Mouse (Mus musculus): ENCODE measurements around the gene Cers3. TPM values are rescaled to one million over a fixed set of nuclear protein-coding genes. Genes with fewer than 3 reads are reported as not detected.

Gene Cers3
- polyA plus RNA-seq, 1 experiment from 2014 or later = 5.0 TPM

DNA sequence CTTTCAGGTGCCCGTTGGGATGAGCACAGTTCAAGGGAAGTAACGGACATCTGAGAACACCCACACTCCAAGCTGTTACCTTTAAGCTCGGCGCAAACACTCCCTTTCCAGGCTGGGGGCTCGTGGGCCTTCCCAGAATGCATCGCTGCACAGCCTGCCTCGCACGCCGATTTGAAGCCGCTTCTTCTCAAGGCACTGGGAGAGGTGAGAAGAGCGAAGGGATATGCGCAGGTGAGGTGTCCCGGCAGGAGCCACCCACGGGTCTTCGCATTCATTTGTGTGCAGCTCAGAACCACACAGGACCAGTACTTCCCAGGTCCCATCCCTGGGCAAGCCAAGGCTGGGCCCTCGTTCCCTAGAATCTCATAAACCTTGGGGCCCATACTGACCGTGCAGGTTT is 9.9 kb upstream of the Cers3 start:
- no peak for DNase-seq (ENCODE audit: low spot score)

GRCm38 (mm10) chr7:66733882-66734281 is 9.4 kb upstream of the Cers3 start:
- Histone ChIP-seq H3K4me2 (ENCODE audit: low read depth, low read length) (no peak overlapping the region), H3K27ac (replicated peaks; ENCODE audit: low read depth, low read length) (no peak overlapping the region), H3K9me3 (ENCODE audit: control insufficient read depth, low read length) (no peaks in the 10 kb centered on the region), H3K36me3 (ENCODE audit: control insufficient read depth, insufficient read depth, low read length) (no peaks in the 10 kb centered on the region), H3K27me3 (replicated peaks; ENCODE audit: control insufficient read depth, insufficient read depth, low read length) (no peaks in the 10 kb centered on the region), H3K4me3 (ENCODE audit: low read depth, low read length) (no peak overlapping the region), H3K4me1 (ENCODE audit: control insufficient read depth, insufficient read depth, low read length) (no peaks in the 10 kb centered on the region), H3K9ac (ENCODE audit: low read depth, low read length) (no peak overlapping the region)
- no peak for DNase-seq (ENCODE audit: low spot score)
- 96% methylated on average over 11 of the region's 11 CpGs for WGBS
- ATAC-seq (ENCODE audit: low read depth) = no peak

More for the DNA sequence above, 9.9 kb upstream of the Cers3 start:
- ATAC-seq (ENCODE audit: low read depth) = no peak
- H3K9ac ChIP-seq (ENCODE audit: low read depth, low read length) = no peak overlapping the region
- no peaks in the 10 kb centered on the region for H3K4me1 ChIP-seq (ENCODE audit: control insufficient read depth, insufficient read depth, low read length)
- H3K4me2 ChIP-seq (ENCODE audit: low read depth, low read length) = no peak overlapping the region
- no peak overlapping the region for H3K4me3 ChIP-seq (ENCODE audit: low read depth, low read length)
- 92% methylated on average over 17 of the region's 17 CpGs for WGBS
- no peak overlapping the region for H3K27ac ChIP-seq (replicated peaks; ENCODE audit: low read depth, low read length)
- no peaks in the 10 kb centered on the region for H3K36me3 ChIP-seq (ENCODE audit: control insufficient read depth, insufficient read depth, low read length)
- no peaks in the 10 kb centered on the region for H3K27me3 ChIP-seq (replicated peaks; ENCODE audit: control insufficient read depth, insufficient read depth, low read length)
- H3K9me3 ChIP-seq (ENCODE audit: control insufficient read depth, low read length) = no peaks in the 10 kb centered on the region

GRCm38 (mm10) chr7:66734466-66734865 is 8.8 kb upstream of the Cers3 start:
- no peaks in the 10 kb centered on the region for H3K9me3 ChIP-seq (ENCODE audit: control insufficient read depth, low read length)
- DNase-seq (ENCODE audit: low spot score) (no peak), ATAC-seq (ENCODE audit: low read depth) (no peak)
- H3K27me3 ChIP-seq (replicated peaks; ENCODE audit: control insufficient read depth, insufficient read depth, low read length) = no peaks in the 10 kb centered on the region
- no peaks in the 10 kb centered on the region for H3K36me3 ChIP-seq (ENCODE audit: control insufficient read depth, insufficient read depth, low read length)
- 92% methylated on average over 4 of the region's 4 CpGs for WGBS
- H3K4me1 ChIP-seq (ENCODE audit: control insufficient read depth, insufficient read depth, low read length) = no peaks in the 10 kb centered on the region
- H3K4me2 ChIP-seq (ENCODE audit: low read depth, low read length) = no peak overlapping the region
- H3K9ac ChIP-seq (ENCODE audit: low read depth, low read length) = no peak overlapping the region
- no peak overlapping the region for H3K27ac ChIP-seq (replicated peaks; ENCODE audit: low read depth, low read length)
- H3K4me3 ChIP-seq (ENCODE audit: low read depth, low read length) = no peak overlapping the region

GRCm38 (mm10) chr7:66734993-66735392 is 8.3 kb upstream of the Cers3 start:
- WGBS = 83% methylated on average over 6 of the region's 6 CpGs
- H3K9me3 ChIP-seq (ENCODE audit: control insufficient read depth, low read length) = no peaks in the 10 kb centered on the region
- ATAC-seq (ENCODE audit: low read depth) (no peak), DNase-seq (ENCODE audit: low spot score) (no peak)
- H3K4me3 ChIP-seq (ENCODE audit: low read depth, low read length) = no peak overlapping the region
- no peak overlapping the region for H3K4me2 ChIP-seq (ENCODE audit: low read depth, low read length)
- H3K4me1 ChIP-seq (ENCODE audit: control insufficient read depth, insufficient read depth, low read length) = no peaks in the 10 kb centered on the region
- no peaks in the 10 kb centered on the region for H3K27me3 ChIP-seq (replicated peaks; ENCODE audit: control insufficient read depth, insufficient read depth, low read length)
- H3K36me3 ChIP-seq (ENCODE audit: control insufficient read depth, insufficient read depth, low read length) = no peaks in the 10 kb centered on the region
- H3K27ac ChIP-seq (replicated peaks; ENCODE audit: low read depth, low read length) = no peak overlapping the region
- H3K9ac ChIP-seq (ENCODE audit: low read depth, low read length) = no peak overlapping the region

- Histone ChIP-seq H3K4me2 (ENCODE audit: low read depth, low read length) (no peak overlapping the region), H3K9me3 (ENCODE audit: control insufficient read depth, low read length) (no peaks in the 10 kb centered on the region), H3K27me3 (replicated peaks; ENCODE audit: control insufficient read depth, insufficient read depth, low read length) (no peaks in the 10 kb centered on the region), H3K27ac (replicated peaks; ENCODE audit: low read depth, low read length) (no peak overlapping the region), H3K9ac (ENCODE audit: low read depth, low read length) (no peak overlapping the region), H3K4me3 (ENCODE audit: low read depth, low read length) (no peak overlapping the region), H3K4me1 (ENCODE audit: control insufficient read depth, insufficient read depth, low read length) (no peaks in the 10 kb centered on the region), H3K36me3 (ENCODE audit: control insufficient read depth, insufficient read depth, low read length) (no peaks in the 10 kb centered on the region)
- no peak for ATAC-seq (ENCODE audit: low read depth)
- DNase-seq (ENCODE audit: low spot score) = no peak
- 86% methylated on average over 4 of the region's 4 CpGs for WGBS
Observed at GRCm38 (mm10) chr7:66737418-66737817, 5.9 kb upstream of the Cers3 start.

GRCm38 (mm10) chr7:66741008-66741407 is 2.3 kb upstream of the Cers3 start:
- H3K4me3 ChIP-seq (ENCODE audit: low read depth, low read length) = no peak overlapping the region
- no peak overlapping the region for H3K27ac ChIP-seq (replicated peaks; ENCODE audit: low read depth, low read length)
- no peak overlapping the region for H3K4me2 ChIP-seq (ENCODE audit: low read depth, low read length)
- H3K36me3 ChIP-seq (ENCODE audit: control insufficient read depth, insufficient read depth, low read length) = no peaks in the 10 kb centered on the region
- 79% methylated on average over 5 of the region's 5 CpGs for WGBS
- no peaks in the 10 kb centered on the region for H3K27me3 ChIP-seq (replicated peaks; ENCODE audit: control insufficient read depth, insufficient read depth, low read length)
- H3K4me1 ChIP-seq (ENCODE audit: control insufficient read depth, insufficient read depth, low read length) = no peaks in the 10 kb centered on the region
- ATAC-seq (ENCODE audit: low read depth) = peak; percentile 60; the same call in 1 of the 2 replicates
- no peaks in the 10 kb centered on the region for H3K9me3 ChIP-seq (ENCODE audit: control insufficient read depth, low read length)
- no peak overlapping the region for H3K9ac ChIP-seq (ENCODE audit: low read depth, low read length)
- DNase-seq (ENCODE audit: low spot score) = no peak

DNA sequence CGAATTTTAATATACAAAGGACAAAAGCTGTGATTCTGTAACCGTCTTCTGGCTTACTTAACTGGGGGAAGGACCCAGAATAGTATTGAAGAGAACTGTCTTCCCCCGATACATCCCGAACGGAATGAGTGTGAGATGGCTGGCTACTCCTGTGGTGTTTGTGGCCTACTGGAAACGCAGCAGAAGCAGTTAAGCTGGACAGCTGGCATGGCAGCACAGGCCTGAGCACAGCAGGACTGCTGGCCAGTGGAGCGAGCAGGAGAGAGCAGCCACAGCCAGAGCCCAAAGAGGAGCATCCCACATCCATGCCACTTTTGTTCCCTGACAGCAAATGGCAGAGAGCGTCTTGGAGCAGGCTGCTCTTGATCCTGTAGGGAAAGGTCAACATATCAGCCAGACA is 1.9 kb upstream of the Cers3 start:
- 77% methylated on average over 8 of the region's 8 CpGs for WGBS
- Histone ChIP-seq H3K27me3 (replicated peaks; ENCODE audit: control insufficient read depth, insufficient read depth, low read length) (no peaks in the 10 kb centered on the region), H3K4me3 (ENCODE audit: low read depth, low read length) (no peak overlapping the region), H3K27ac (replicated peaks; ENCODE audit: low read depth, low read length) (no peak overlapping the region), H3K4me2 (ENCODE audit: low read depth, low read length) (no peak overlapping the region), H3K9me3 (ENCODE audit: control insufficient read depth, low read length) (no peaks in the 10 kb centered on the region), H3K4me1 (ENCODE audit: control insufficient read depth, insufficient read depth, low read length) (no peaks in the 10 kb centered on the region), H3K9ac (ENCODE audit: low read depth, low read length) (no peak overlapping the region), H3K36me3 (ENCODE audit: control insufficient read depth, insufficient read depth, low read length) (no peaks in the 10 kb centered on the region)
- ATAC-seq (ENCODE audit: low read depth) (no peak), DNase-seq (ENCODE audit: low spot score) (no peak)

DNA sequence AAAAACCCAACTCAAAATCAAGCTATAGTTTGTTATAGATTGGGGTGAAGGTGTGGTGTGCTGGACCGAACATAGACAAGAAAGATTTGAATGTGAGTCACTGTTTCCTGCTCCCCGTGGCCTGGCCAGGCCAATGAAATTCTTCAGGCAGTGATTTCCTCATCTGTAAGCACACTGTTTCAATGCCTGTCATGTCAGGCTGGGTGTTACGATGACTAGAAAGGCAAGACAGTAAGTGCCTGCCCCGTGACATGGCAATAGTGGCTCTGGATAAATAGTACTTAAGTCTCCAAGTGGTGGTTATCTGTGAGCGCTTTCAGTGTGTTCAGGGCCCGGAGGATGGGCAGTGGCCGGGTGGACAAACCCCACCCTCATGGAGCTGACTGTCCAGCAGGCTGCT is 3.7 kb downstream of the Cers3 start:
- Histone ChIP-seq H3K4me1 (ENCODE audit: control insufficient read depth, insufficient read depth, low read length) (no peaks in the 10 kb centered on the region; the same call in 1 of the 2 replicates), H3K27me3 (replicated peaks; ENCODE audit: control insufficient read depth, insufficient read depth, low read length) (no peaks in the 10 kb centered on the region), H3K9ac (ENCODE audit: low read depth, low read length) (no peak overlapping the region), H3K4me2 (ENCODE audit: low read depth, low read length) (no peak overlapping the region), H3K9me3 (ENCODE audit: control insufficient read depth, low read length) (no peaks in the 10 kb centered on the region), H3K27ac (replicated peaks; ENCODE audit: low read depth, low read length) (no peak overlapping the region), H3K4me3 (ENCODE audit: low read depth, low read length) (no peak overlapping the region), H3K36me3 (ENCODE audit: control insufficient read depth, insufficient read depth, low read length) (no peaks in the 10 kb centered on the region)
- DNase-seq (ENCODE audit: low spot score) = no peak
- WGBS = 77% methylated on average over 7 of the region's 7 CpGs
- no peak for ATAC-seq (ENCODE audit: low read depth)

DNA sequence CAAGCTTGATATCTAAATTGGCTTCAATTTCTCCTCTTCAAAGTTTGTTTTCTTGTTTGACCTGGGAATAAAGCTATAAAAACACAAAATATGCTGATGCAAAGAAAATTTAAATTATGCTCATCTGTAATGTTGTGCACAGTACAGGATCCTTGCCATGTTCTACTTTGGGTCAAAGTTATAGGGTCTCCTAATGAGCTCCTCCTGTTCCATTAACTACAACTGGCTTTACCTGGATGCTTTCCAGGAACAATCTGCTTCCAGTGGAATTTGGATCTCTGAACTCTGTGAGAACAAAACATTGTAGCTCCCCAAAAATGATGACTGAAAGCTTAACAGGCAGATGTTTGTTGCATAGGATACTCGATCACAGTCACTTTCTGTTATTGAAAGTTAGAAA is 6.7 kb downstream of the Cers3 start:
- H3K27me3 ChIP-seq (replicated peaks; ENCODE audit: control insufficient read depth, insufficient read depth, low read length) = no peaks in the 10 kb centered on the region
- H3K4me2 ChIP-seq (ENCODE audit: low read depth, low read length) = no peak overlapping the region
- no peaks in the 10 kb centered on the region for H3K36me3 ChIP-seq (ENCODE audit: control insufficient read depth, insufficient read depth, low read length)
- H3K9me3 ChIP-seq (ENCODE audit: control insufficient read depth, low read length) = no peaks in the 10 kb centered on the region
- H3K9ac ChIP-seq (ENCODE audit: low read depth, low read length) = no peak overlapping the region
- H3K4me1 ChIP-seq (ENCODE audit: control insufficient read depth, insufficient read depth, low read length) = no peaks in the 10 kb centered on the region; the same call in 1 of the 2 replicates
- ATAC-seq (ENCODE audit: low read depth) = no peak
- H3K4me3 ChIP-seq (ENCODE audit: low read depth, low read length) = no peak overlapping the region
- no peak overlapping the region for H3K27ac ChIP-seq (replicated peaks; ENCODE audit: low read depth, low read length)
- peak; percentile 78 for DNase-seq (ENCODE audit: low spot score)
- WGBS = 40% methylated on average over 1 of the region's 1 CpGs
